Mouse (Mus musculus) brain, adult 2 months (tissue): ENCODE results near the gene Tmem91.

ENCODE experiments used
- DNase-seq: peaks from one replicate; pipeline ENCODE4 v3.0.0; 2011; ENCODE audit warnings: low read depth, low spot score

Tmem91 gene

GRCm38 (mm10) chr7:25671686-25672085, 3.3 kb downstream of the Tmem91 start:
- no peak for DNase-seq

- no peak for DNase-seq
Measured at GRCm38 (mm10) chr7:25670096-25670495, 4.9 kb downstream of the Tmem91 start.

GRCm38 (mm10) chr7:25669631-25670030, 5.3 kb downstream of the Tmem91 start:
- DNase-seq, result no peak

- DNase-seq, result no peak
Measured at GRCm38 (mm10) chr7:25669158-25669557, 5.8 kb downstream of the Tmem91 start.

GRCm38 (mm10) chr7:25666381-25666780, 8.6 kb downstream of the Tmem91 start:
- DNase-seq, result no peak

GRCm38 (mm10) chr7:25658657-25659472, 16.1 kb downstream of the Tmem91 start, which contains the start of the genes Bckdha and Exosc5:
TSS of gene Bckdha (minus strand) at chr7:25658981.
TSS of gene Exosc5 (plus strand) at chr7:25659164.
- peak; percentile 100 for DNase-seq

- no peak for DNase-seq
Measured at GRCm38 (mm10) chr7:25657785-25658184, 17.2 kb downstream of the Tmem91 start.

GRCm38 (mm10) chr7:25655601-25656428, 19.2 kb downstream of the Tmem91 start:
- peak; percentile 73 for DNase-seq

- no peak for DNase-seq
Measured at GRCm38 (mm10) chr7:25652244-25652759, 22.7 kb downstream of the Tmem91 start.

- peak; percentile 44 for DNase-seq
Measured at GRCm38 (mm10) chr7:25651281-25651680, 23.7 kb downstream of the Tmem91 start.

- no peak for DNase-seq
Measured at GRCm38 (mm10) chr7:25649839-25650238, 25.1 kb downstream of the Tmem91 start.

- no peak for DNase-seq
Measured at GRCm38 (mm10) chr7:25647574-25648123, 27.3 kb downstream of the Tmem91 start.

GRCm38 (mm10) chr7:25645074-25645473, 29.9 kb downstream of the Tmem91 start:
- no peak for DNase-seq

- DNase-seq, result no peak
Measured at GRCm38 (mm10) chr7:25644631-25645030, 30.3 kb downstream of the Tmem91 start.

GRCm38 (mm10) chr7:25644136-25644535, 30.8 kb downstream of the Tmem91 start:
- no peak for DNase-seq

- peak; percentile 88 for DNase-seq
Measured at GRCm38 (mm10) chr7:25639754-25640153, 35.2 kb downstream of the Tmem91 start.

- no peak for DNase-seq
Measured at GRCm38 (mm10) chr7:25637099-25637498, 37.9 kb downstream of the Tmem91 start.

- no peak for DNase-seq
Measured at GRCm38 (mm10) chr7:25636373-25636772, 38.6 kb downstream of the Tmem91 start.

- no peak for DNase-seq
Measured at GRCm38 (mm10) chr7:25632679-25633078, 42.3 kb downstream of the Tmem91 start.

GRCm38 (mm10) chr7:25628323-25628620, 46.7 kb downstream of the Tmem91 start:
- DNase-seq, result no peak

GRCm38 (mm10) chr7:25627431-25628322, 47.3 kb downstream of the Tmem91 start:
- DNase-seq, result no peak
